Mouse (Mus musculus): Measurements from ENCODE around the gene Unc80. TPM values are rescaled to one million over a fixed set of nuclear protein-coding genes. Genes with fewer than 3 reads are reported as not detected.

Unc80 gene
- polyA plus RNA-seq, 1 experiment = 99.5 TPM

- no peak for DNase-seq (ENCODE audit: extremely low spot score in 1 of 2, low spot score in 1 of 2)
Measured at GRCm38 (mm10) chr1:66701576-66701940, 233.4 kb downstream of the Unc80 start.

DNA sequence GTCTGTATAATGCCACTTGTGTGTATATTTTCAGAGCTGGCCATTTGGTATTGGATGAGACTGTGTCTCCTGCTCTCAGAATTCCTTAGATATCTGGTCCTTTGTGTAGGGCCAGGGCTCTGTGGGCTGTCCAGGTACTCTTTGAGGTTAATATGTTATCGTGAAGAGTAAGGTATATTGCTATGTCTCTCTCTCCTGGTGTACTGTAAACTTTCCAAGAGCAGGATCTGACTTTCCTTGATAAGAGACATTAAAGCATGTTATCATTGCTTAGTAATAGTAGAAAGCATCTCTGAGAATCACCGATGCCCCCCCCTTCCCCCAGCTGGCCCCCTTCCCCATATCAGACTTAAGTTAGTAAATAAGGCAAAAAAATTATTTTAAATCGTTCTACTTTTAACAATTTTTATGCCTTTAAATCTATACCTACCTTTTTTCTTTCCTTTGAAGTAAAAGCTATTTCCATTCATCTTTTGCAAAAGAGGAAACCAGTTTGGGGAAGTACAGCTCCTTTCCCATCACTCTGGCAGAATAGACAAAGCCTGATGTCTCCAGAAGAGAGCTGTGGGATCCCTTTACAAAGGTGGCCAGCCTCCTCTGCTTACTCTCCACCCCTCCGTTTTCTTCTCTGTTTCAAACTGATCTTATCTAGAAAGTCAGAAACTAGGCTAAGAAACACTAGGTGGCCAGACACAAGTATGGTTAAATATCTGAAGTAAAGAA lies 234.6 kb downstream of the Unc80 start:
- no peak for DNase-seq (ENCODE audit: extremely low spot score in 1 of 2, low spot score in 1 of 2)

GRCm38 (mm10) chr1:66704523-66704922 lies 236.4 kb downstream of the Unc80 start:
- DNase-seq (ENCODE audit: extremely low spot score in 1 of 2, low spot score in 1 of 2) = no peak

DNA sequence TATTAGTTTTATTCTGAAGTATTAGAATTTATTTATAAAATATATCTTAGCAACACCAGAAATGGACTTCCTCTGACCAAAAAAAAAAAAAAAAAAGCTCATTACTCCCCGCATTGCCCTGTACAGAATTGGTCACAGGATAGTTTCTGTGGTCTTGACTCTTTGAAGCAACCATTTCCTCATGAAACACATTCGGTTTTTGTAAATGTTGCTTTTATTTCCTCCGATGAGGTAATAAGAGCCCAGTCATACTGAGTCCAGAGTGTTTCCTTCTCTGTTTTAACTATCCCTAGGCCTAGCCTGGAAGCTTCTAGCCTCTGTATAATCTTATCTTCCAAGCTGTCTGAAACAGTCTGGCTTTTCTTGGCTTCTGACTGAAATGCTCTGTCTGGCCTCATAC lies 244.7 kb downstream of the Unc80 start:
- DNase-seq (ENCODE audit: extremely low spot score in 1 of 2, low spot score in 1 of 2) = no peak

GRCm38 (mm10) chr1:66730581-66730980 lies 262.4 kb downstream of the Unc80 start:
- DNase-seq (ENCODE audit: extremely low spot score in 1 of 2, low spot score in 1 of 2) = no peak

Other genes starting within 250 kb of the Unc80 start
- 26.1 and 26.5 TPM in 2 replicates for gene Rpe, start 232.5 kb downstream of the Unc80 start, polyA plus RNA-seq (2012; rRNA removed)